Mouse (Mus musculus): ENCODE data around the gene Casc1.

DNA sequence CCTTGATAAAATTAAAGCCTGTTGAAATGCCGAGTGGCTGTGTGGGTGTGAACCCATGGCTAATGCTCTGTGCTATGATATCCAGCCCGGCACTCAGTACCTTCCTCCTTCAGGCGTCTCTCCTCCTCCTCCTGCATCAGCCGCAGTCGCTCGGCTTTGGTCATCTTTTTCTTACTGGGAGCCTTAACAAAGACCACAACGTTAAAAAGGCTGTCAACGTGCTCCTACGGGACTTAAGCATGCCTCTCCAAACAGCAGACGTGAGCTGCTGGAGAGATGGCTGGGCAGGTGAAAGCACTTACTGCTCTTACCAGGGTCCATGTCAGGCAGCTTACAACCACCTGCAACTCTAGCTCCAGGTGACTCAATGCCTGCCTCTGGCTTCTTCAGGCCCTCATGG lies 5.7 kb downstream of the Casc1 start:
- no peak for TF ChIP-seq POLR2A (IDR thresholded peaks at IDR 0.05; ENCODE audit: low read depth, low read length)
- no peak for TF ChIP-seq CTCF (conservative IDR thresholded peaks at IDR 0.05 in 1 of 2, IDR thresholded peaks at IDR 0.05 in 1 of 2; ENCODE audit: low read depth in 2 of 2, low read length in 2 of 2)
- TF ChIP-seq UBTF (IDR thresholded peaks at IDR 0.05; ENCODE audit: low read depth, low read length): no peak
- TF ChIP-seq TBP (conservative IDR thresholded peaks at IDR 0.05; ENCODE audit: low read depth, low read length): no peak
- no peak for TF ChIP-seq USF1 (IDR thresholded peaks at IDR 0.05; ENCODE audit: low read depth, low read length)
- TF ChIP-seq ZC3H11A (IDR thresholded peaks at IDR 0.05; ENCODE audit: low read depth, low read length): no peak
- TF ChIP-seq TCF12 (IDR thresholded peaks at IDR 0.05; ENCODE audit: low read depth, low read length): no peak
